Mouse (Mus musculus): Measurements from ENCODE around the gene Zfp109. TPM values are rescaled to one million over a fixed set of nuclear protein-coding genes. Genes with fewer than 3 reads are reported as not detected.

Zfp109 gene
- polyA plus RNA-seq, 1 experiment = not detected

GRCm38 (mm10) chr7:24211343-24211742, 26.0 kb downstream of the Zfp109 start, which contains the start of gene Zfp111:
Gene Zfp111, minus strand, starts transcription at chr7:24211443.
- 81% methylated on average over 5 of the region's 5 CpGs for WGBS
- no peak within 1 kb of the TSS for H3K4me3 ChIP-seq (ENCODE audit: insufficient read depth, low read depth, low read length)
- TF ChIP-seq POLR2A (IDR thresholded peaks at IDR 0.05; ENCODE audit: insufficient read depth, low read depth, low read length) (no peak), CTCF (IDR thresholded peaks at IDR 0.05; ENCODE audit: insufficient read depth, low read depth, low read length) (no peak)
- no peak within 1 kb of the TSS for H3K27ac ChIP-seq (ENCODE audit: insufficient read depth, low read depth, low read length)
- H3K4me1 ChIP-seq (ENCODE audit: control insufficient read depth, insufficient read depth, low read length) = 0 out of 2 replicates have a peak, but pooled peaks cover 2% of the 10 kb centered on the region

GRCm38 (mm10) chr7:24210296-24210695, 27.1 kb downstream of the Zfp109 start:
- WGBS = 72% methylated on average over 2 of the region's 2 CpGs
- TF ChIP-seq POLR2A (IDR thresholded peaks at IDR 0.05; ENCODE audit: insufficient read depth, low read depth, low read length) (no peak), CTCF (IDR thresholded peaks at IDR 0.05; ENCODE audit: insufficient read depth, low read depth, low read length) (no peak)
- Histone ChIP-seq H3K4me3 (ENCODE audit: insufficient read depth, low read depth, low read length) (no peak overlapping the region), H3K4me1 (ENCODE audit: control insufficient read depth, insufficient read depth, low read length) (peaks cover 2% of the 10 kb centered on the region; the same call in 1 of the 2 replicates), H3K27ac (ENCODE audit: insufficient read depth, low read depth, low read length) (no peak overlapping the region)

GRCm38 (mm10) chr7:24208282-24208886, 29.0 kb downstream of the Zfp109 start:
- Histone ChIP-seq H3K4me1 (ENCODE audit: control insufficient read depth, insufficient read depth, low read length) (peaks cover 2% of the 10 kb centered on the region; the same call in 1 of the 2 replicates), H3K4me3 (ENCODE audit: insufficient read depth, low read depth, low read length) (no peak overlapping the region), H3K27ac (ENCODE audit: insufficient read depth, low read depth, low read length) (no peak overlapping the region)
- 56% methylated on average over 7 of the region's 7 CpGs for WGBS
- TF ChIP-seq POLR2A (IDR thresholded peaks at IDR 0.05; ENCODE audit: insufficient read depth, low read depth, low read length) (no peak), CTCF (IDR thresholded peaks at IDR 0.05; ENCODE audit: insufficient read depth, low read depth, low read length) (no peak)

GRCm38 (mm10) chr7:24207488-24208261, 29.7 kb downstream of the Zfp109 start:
- H3K27ac ChIP-seq (ENCODE audit: insufficient read depth, low read depth, low read length) = no peak overlapping the region
- peak overlapping the region; percentile 77 for H3K4me3 ChIP-seq (ENCODE audit: insufficient read depth, low read depth, low read length)
- peaks cover 2% of the 10 kb centered on the region; the same call in 1 of the 2 replicates for H3K4me1 ChIP-seq (ENCODE audit: control insufficient read depth, insufficient read depth, low read length)
- TF ChIP-seq CTCF (IDR thresholded peaks at IDR 0.05; ENCODE audit: insufficient read depth, low read depth, low read length) (no peak), POLR2A (IDR thresholded peaks at IDR 0.05; ENCODE audit: insufficient read depth, low read depth, low read length) (peak; percentile 48; the same call in 1 of the 2 replicates)
- WGBS = 9% methylated on average over 24 of the region's 24 CpGs

GRCm38 (mm10) chr7:24196961-24197360, 40.4 kb downstream of the Zfp109 start:
- H3K27ac ChIP-seq (ENCODE audit: insufficient read depth, low read depth, low read length) = no peak overlapping the region
- H3K4me1 ChIP-seq (ENCODE audit: control insufficient read depth, insufficient read depth, low read length) = no peaks in the 10 kb centered on the region
- no peak overlapping the region for H3K4me3 ChIP-seq (ENCODE audit: insufficient read depth, low read depth, low read length)
- 91% methylated on average over 4 of the region's 4 CpGs for WGBS
- TF ChIP-seq CTCF (IDR thresholded peaks at IDR 0.05; ENCODE audit: insufficient read depth, low read depth, low read length) = no peak
- no peak for TF ChIP-seq POLR2A (IDR thresholded peaks at IDR 0.05; ENCODE audit: insufficient read depth, low read depth, low read length)

GRCm38 (mm10) chr7:24193157-24193556, 44.2 kb downstream of the Zfp109 start:
- no peaks in the 10 kb centered on the region for H3K4me1 ChIP-seq (ENCODE audit: control insufficient read depth, insufficient read depth, low read length)
- no peak overlapping the region for H3K4me3 ChIP-seq (ENCODE audit: insufficient read depth, low read depth, low read length)
- TF ChIP-seq CTCF (IDR thresholded peaks at IDR 0.05; ENCODE audit: insufficient read depth, low read depth, low read length) = no peak
- no peak for TF ChIP-seq POLR2A (IDR thresholded peaks at IDR 0.05; ENCODE audit: insufficient read depth, low read depth, low read length)
- WGBS = 96% methylated on average over 3 of the region's 3 CpGs
- H3K27ac ChIP-seq (ENCODE audit: insufficient read depth, low read depth, low read length) = no peak overlapping the region

GRCm38 (mm10) chr7:24191361-24191760, 46.0 kb downstream of the Zfp109 start:
- Histone ChIP-seq H3K4me3 (ENCODE audit: insufficient read depth, low read depth, low read length) (no peak overlapping the region), H3K4me1 (ENCODE audit: control insufficient read depth, insufficient read depth, low read length) (no peaks in the 10 kb centered on the region), H3K27ac (ENCODE audit: insufficient read depth, low read depth, low read length) (no peak overlapping the region)
- TF ChIP-seq CTCF (IDR thresholded peaks at IDR 0.05; ENCODE audit: insufficient read depth, low read depth, low read length) (no peak), POLR2A (IDR thresholded peaks at IDR 0.05; ENCODE audit: insufficient read depth, low read depth, low read length) (no peak)
- WGBS = 92% methylated on average over 2 of the region's 2 CpGs

- no peak overlapping the region for H3K4me3 ChIP-seq (ENCODE audit: insufficient read depth, low read depth, low read length)
- no peak overlapping the region for H3K27ac ChIP-seq (ENCODE audit: insufficient read depth, low read depth, low read length)
- 74% methylated on average over 5 of the region's 5 CpGs for WGBS
- H3K4me1 ChIP-seq (ENCODE audit: control insufficient read depth, insufficient read depth, low read length) = no peaks in the 10 kb centered on the region
- TF ChIP-seq CTCF (IDR thresholded peaks at IDR 0.05; ENCODE audit: insufficient read depth, low read depth, low read length) = no peak
- TF ChIP-seq POLR2A (IDR thresholded peaks at IDR 0.05; ENCODE audit: insufficient read depth, low read depth, low read length) = no peak
Observed at GRCm38 (mm10) chr7:24189571-24189944, 47.8 kb downstream of the Zfp109 start.

- TF ChIP-seq POLR2A (IDR thresholded peaks at IDR 0.05; ENCODE audit: insufficient read depth, low read depth, low read length) (no peak), CTCF (IDR thresholded peaks at IDR 0.05; ENCODE audit: insufficient read depth, low read depth, low read length) (no peak)
- H3K4me1 ChIP-seq (ENCODE audit: control insufficient read depth, insufficient read depth, low read length) = no peaks in the 10 kb centered on the region
- WGBS = 64% methylated on average over 4 of the region's 4 CpGs
- no peak overlapping the region for H3K27ac ChIP-seq (ENCODE audit: insufficient read depth, low read depth, low read length)
- no peak overlapping the region for H3K4me3 ChIP-seq (ENCODE audit: insufficient read depth, low read depth, low read length)
Observed at GRCm38 (mm10) chr7:24188901-24189570, 48.3 kb downstream of the Zfp109 start.
